Mouse (Mus musculus): ENCODE measurements around the gene Anxa6. TPM values are rescaled to one million over a fixed set of nuclear protein-coding genes. Genes with fewer than 3 reads are reported as not detected.

The Anxa6 gene
- polyA plus RNA-seq, 1 experiment: 722 TPM

- Histone ChIP-seq H3K4me2 (ENCODE audit: low read depth) (no peak overlapping the region), H3ac (ENCODE audit: control insufficient read depth, insufficient read length) (no peak overlapping the region)
- TF ChIP-seq SRF (IDR thresholded peaks at IDR 0.05; ENCODE audit: control insufficient read depth, insufficient read length, low read depth) (no peak), USF1 (IDR thresholded peaks at IDR 0.05; ENCODE audit: low read depth) (no peak), MYOG (IDR thresholded peaks at IDR 0.05; ENCODE audit: control insufficient read depth in 1 of 3, insufficient read depth in 1 of 3, insufficient read length in 2 of 3, low read depth in 2 of 3) (no peak), E2F4 (IDR thresholded peaks at IDR 0.05; ENCODE audit: insufficient read depth) (no peak), REST (IDR thresholded peaks at IDR 0.05; ENCODE audit: insufficient read depth, insufficient read length) (no peak), TCF3 (IDR thresholded peaks at IDR 0.05; ENCODE audit: insufficient read length, low read depth) (no peak)
Measured at GRCm38 (mm10) chr11:55012551-55013521, 20.4 kb downstream of the Anxa6 start.

GRCm38 (mm10) chr11:55011440-55011839, 21.8 kb downstream of the Anxa6 start:
- TF ChIP-seq USF1 (IDR thresholded peaks at IDR 0.05; ENCODE audit: low read depth) (no peak), TCF3 (IDR thresholded peaks at IDR 0.05; ENCODE audit: insufficient read length, low read depth) (no peak), TCF12 (IDR thresholded peaks at IDR 0.05; ENCODE audit: insufficient read depth, poor library complexity, severe bottlenecking) (no peak), CEBPB (IDR thresholded peaks at IDR 0.05; ENCODE audit: insufficient read depth, poor library complexity, severe bottlenecking) (no peak), REST (IDR thresholded peaks at IDR 0.05; ENCODE audit: insufficient read depth, insufficient read length) (no peak), SRF (IDR thresholded peaks at IDR 0.05; ENCODE audit: control insufficient read depth, insufficient read length, low read depth) (no peak), POLR2AphosphoS2 (IDR thresholded peaks at IDR 0.05; ENCODE audit: insufficient read length, low read depth) (no peak), E2F4 (IDR thresholded peaks at IDR 0.05; ENCODE audit: insufficient read depth) (no peak), POLR2A (IDR thresholded peaks at IDR 0.05; ENCODE audit: insufficient read length, low read depth) (no peak), MYOG (IDR thresholded peaks at IDR 0.05; ENCODE audit: control insufficient read depth in 1 of 3, insufficient read depth in 1 of 3, insufficient read length in 2 of 3, low read depth in 2 of 3) (no peak), MYOD1 (IDR thresholded peaks at IDR 0.05; ENCODE audit: control insufficient read depth in 1 of 3, insufficient read length in 2 of 3, low read depth in 2 of 3) (no peak), MAX (IDR thresholded peaks at IDR 0.05; ENCODE audit: low read depth) (no peak)
- Histone ChIP-seq H3K79me2 (ENCODE audit: control insufficient read depth, insufficient read depth) (peaks cover 12% of the 10 kb centered on the region), H3K4me3 (no peak overlapping the region), H3K27me3 (ENCODE audit: control insufficient read depth, insufficient read depth, insufficient read length) (no peaks in the 10 kb centered on the region), H3K36me3 (ENCODE audit: control insufficient read depth, insufficient read depth) (peaks cover 66% of the 10 kb centered on the region), H3ac (ENCODE audit: control insufficient read depth, insufficient read length) (no peak overlapping the region), H3K4me2 (ENCODE audit: low read depth) (no peak overlapping the region)

More at GRCm38 (mm10) chr11:55012551-55013521, 20.4 kb downstream of the Anxa6 start:
- H3K4me3 ChIP-seq: no peak overlapping the region
- H3K79me2 ChIP-seq (ENCODE audit: control insufficient read depth, insufficient read depth): peaks cover 12% of the 10 kb centered on the region
- H3K36me3 ChIP-seq (ENCODE audit: control insufficient read depth, insufficient read depth): peaks cover 55% of the 10 kb centered on the region
- H3K27me3 ChIP-seq (ENCODE audit: control insufficient read depth, insufficient read depth, insufficient read length): no peaks in the 10 kb centered on the region

- no peaks in the 10 kb centered on the region for H3K79me2 ChIP-seq (ENCODE audit: control insufficient read depth, insufficient read depth)
- no peaks in the 10 kb centered on the region for H3K27me3 ChIP-seq (ENCODE audit: control insufficient read depth, insufficient read depth, insufficient read length)
- no peak overlapping the region for H3ac ChIP-seq (ENCODE audit: control insufficient read depth, insufficient read length)
- TF ChIP-seq TCF3 (IDR thresholded peaks at IDR 0.05; ENCODE audit: insufficient read length, low read depth): no peak
- no peak for TF ChIP-seq POLR2A (IDR thresholded peaks at IDR 0.05; ENCODE audit: insufficient read length, low read depth)
- TF ChIP-seq CEBPB (IDR thresholded peaks at IDR 0.05; ENCODE audit: insufficient read depth, poor library complexity, severe bottlenecking): no peak
- TF ChIP-seq MAX (IDR thresholded peaks at IDR 0.05; ENCODE audit: low read depth): no peak
- TF ChIP-seq MYOG (IDR thresholded peaks at IDR 0.05; ENCODE audit: control insufficient read depth in 1 of 3, insufficient read depth in 1 of 3, insufficient read length in 2 of 3, low read depth in 2 of 3): no peak
- TF ChIP-seq POLR2AphosphoS2 (IDR thresholded peaks at IDR 0.05; ENCODE audit: insufficient read length, low read depth): no peak
- TF ChIP-seq SRF (IDR thresholded peaks at IDR 0.05; ENCODE audit: control insufficient read depth, insufficient read length, low read depth): no peak
- TF ChIP-seq REST (IDR thresholded peaks at IDR 0.05; ENCODE audit: insufficient read depth, insufficient read length): no peak
- TF ChIP-seq TCF12 (IDR thresholded peaks at IDR 0.05; ENCODE audit: insufficient read depth, poor library complexity, severe bottlenecking): no peak
- TF ChIP-seq E2F4 (IDR thresholded peaks at IDR 0.05; ENCODE audit: insufficient read depth): no peak
- no peak for TF ChIP-seq USF1 (IDR thresholded peaks at IDR 0.05; ENCODE audit: low read depth)
- no peak for TF ChIP-seq MYOD1 (IDR thresholded peaks at IDR 0.05; ENCODE audit: control insufficient read depth in 1 of 3, insufficient read length in 2 of 3, low read depth in 2 of 3)
- no peak overlapping the region for H3K4me3 ChIP-seq
- no peak overlapping the region for H3K4me2 ChIP-seq (ENCODE audit: low read depth)
- H3K36me3 ChIP-seq (ENCODE audit: control insufficient read depth, insufficient read depth): peaks cover 72% of the 10 kb centered on the region
Measured at GRCm38 (mm10) chr11:55008230-55008629, 25.0 kb downstream of the Anxa6 start.

GRCm38 (mm10) chr11:55005684-55006083, 27.6 kb downstream of the Anxa6 start:
- Histone ChIP-seq H3K4me3 (no peak overlapping the region), H3K27me3 (ENCODE audit: control insufficient read depth, insufficient read depth, insufficient read length) (no peaks in the 10 kb centered on the region), H3ac (ENCODE audit: control insufficient read depth, insufficient read length) (no peak overlapping the region), H3K79me2 (ENCODE audit: control insufficient read depth, insufficient read depth) (no peaks in the 10 kb centered on the region), H3K36me3 (ENCODE audit: control insufficient read depth, insufficient read depth) (peaks cover 78% of the 10 kb centered on the region), H3K4me2 (ENCODE audit: low read depth) (peak overlapping the region; percentile 46)
- TF ChIP-seq TCF3 (IDR thresholded peaks at IDR 0.05; ENCODE audit: insufficient read length, low read depth) (no peak), SRF (IDR thresholded peaks at IDR 0.05; ENCODE audit: control insufficient read depth, insufficient read length, low read depth) (no peak), USF1 (IDR thresholded peaks at IDR 0.05; ENCODE audit: low read depth) (no peak), TCF12 (IDR thresholded peaks at IDR 0.05; ENCODE audit: insufficient read depth, poor library complexity, severe bottlenecking) (no peak), POLR2A (IDR thresholded peaks at IDR 0.05; ENCODE audit: insufficient read length, low read depth) (no peak), CEBPB (IDR thresholded peaks at IDR 0.05; ENCODE audit: insufficient read depth, poor library complexity, severe bottlenecking) (no peak)

All from myocyte (in vitro differentiated cells).